9 mouse cellular contexts compared by ENCODE assay signal in the genomic region with DNA sequence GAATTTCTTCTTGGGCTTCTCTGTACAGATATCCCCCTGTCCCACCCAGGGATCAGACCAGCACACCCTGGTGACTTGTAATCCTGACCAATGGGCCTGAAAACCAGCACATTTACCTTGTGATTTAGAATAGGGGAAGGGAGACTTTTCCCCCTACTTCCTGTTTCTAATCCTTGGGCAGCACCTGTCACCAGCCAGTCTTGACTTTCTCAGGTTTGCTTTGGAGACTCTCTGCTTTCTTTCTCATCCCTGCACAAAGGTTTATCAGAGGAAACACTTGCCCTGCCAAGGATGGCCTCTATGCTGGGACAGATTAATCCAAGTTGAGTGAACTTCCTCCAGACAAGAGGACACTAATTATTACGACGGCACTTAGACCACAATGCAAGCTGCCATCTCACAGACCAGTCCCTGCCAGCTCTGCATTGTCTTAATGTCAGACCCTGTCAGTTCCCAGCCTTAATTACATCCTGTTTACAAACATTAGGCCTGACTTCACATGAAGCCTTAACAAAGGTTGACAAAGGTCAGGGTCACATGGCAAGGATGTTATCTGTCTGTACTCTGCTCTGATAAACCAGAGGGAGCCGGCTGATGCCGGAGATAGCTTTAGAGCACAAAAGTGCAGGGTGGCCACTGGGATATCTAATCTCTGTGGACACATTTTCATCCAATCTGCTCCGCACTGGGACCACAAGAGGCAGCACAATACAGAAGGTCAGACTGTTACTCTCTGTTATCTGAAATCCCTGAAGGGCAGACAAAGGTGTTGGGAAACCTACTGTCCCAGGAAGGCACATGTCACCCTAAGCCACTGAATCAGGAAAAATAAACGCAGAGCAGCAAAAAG.
DNase-seq lines count a peak whose midpoint lies in the region; ATAC-seq and TF ChIP-seq lines count a peak whose summit lies in the region.
"Had no signal": no experiment of that assay in that cellular context is flagged by ENCODE, and none has a peak within 500 bp of the region (broad histone marks: within the 10 kb centered on the region; RNA-seq: fewer than 3 reads in every experiment).

No protein-coding gene starts in this region.

- no peak overlapping the region for H3K4me2 ChIP-seq in embryonic facial prominence, embryonic 14.5 days (ENCODE audit: low read depth, low read length)
- no peak overlapping the region for H3K4me2 ChIP-seq in heart, embryonic 12.5 days
- no peak overlapping the region for H3K4me2 ChIP-seq in liver, embryonic 14.5 days (ENCODE audit: low read depth)
- no peak overlapping the region for H3K4me2 ChIP-seq in intestine, embryonic 16.5 days (ENCODE audit: low read depth, low read length)

- no peaks in the 10 kb centered on the region for H3K36me3 ChIP-seq in embryonic facial prominence, embryonic 14.5 days (ENCODE audit: control insufficient read depth, insufficient read depth, low read length)
- 0 out of 2 replicates have a peak, but pooled peaks cover 3% of the 10 kb centered on the region for H3K36me3 ChIP-seq in embryonic facial prominence, embryonic 10.5 days (replicated peaks)
- no peaks in the 10 kb centered on the region for H3K36me3 ChIP-seq in G1E (replicated peaks)
- H3K36me3 ChIP-seq in heart, embryonic 12.5 days, result no peaks in the 10 kb centered on the region
- no peaks in the 10 kb centered on the region for H3K36me3 ChIP-seq in liver, embryonic 14.5 days (replicated peaks; ENCODE audit: control insufficient read depth, insufficient read depth, low read depth)
- no peaks in the 10 kb centered on the region for H3K36me3 ChIP-seq in intestine, embryonic 16.5 days (ENCODE audit: control insufficient read depth, insufficient read depth, low read length)

- no peak for TF ChIP-seq EP300 in liver, embryonic 14.5 days (IDR thresholded peaks at IDR 0.05; ENCODE audit: low read depth)

- DNase-seq in embryonic facial prominence, embryonic 14.5 days (ENCODE audit: low spot score), result peak; percentile 32
- no peak for DNase-seq in embryonic facial prominence, embryonic 10.5 days (ENCODE audit: low spot score)
- no peak for DNase-seq in G1E (ENCODE audit: low spot score)
- DNase-seq in liver, embryonic 14.5 days (ENCODE audit: low read depth in 3 of 3, low spot score in 3 of 3), result peak in 1 of 3 experiments; percentile 2
- no peak for DNase-seq in cerebellum, adult 8-10 months
- DNase-seq in spleen, adult 18-20 months, result no peak
- DNase-seq: cerebellum, adult 9-11 months had no signal

- TF ChIP-seq CTCF in G1E (IDR thresholded peaks at IDR 0.05; ENCODE audit: low read depth, low read length), result no peak
- TF ChIP-seq CTCF in liver, embryonic 14.5 days (IDR thresholded peaks at IDR 0.05; ENCODE audit: low read depth), result no peak

- no peaks in the 10 kb centered on the region for H3K4me1 ChIP-seq in embryonic facial prominence, embryonic 14.5 days (ENCODE audit: control insufficient read depth, insufficient read depth, low read length)
- peaks cover 15% of the 10 kb centered on the region for H3K4me1 ChIP-seq in embryonic facial prominence, embryonic 10.5 days
- no peaks in the 10 kb centered on the region for H3K4me1 ChIP-seq in G1E (ENCODE audit: insufficient read depth, low read depth, low read length)
- peaks cover 13% of the 10 kb centered on the region for H3K4me1 ChIP-seq in heart, embryonic 12.5 days (replicated peaks)
- H3K4me1 ChIP-seq in liver, embryonic 14.5 days (replicated peaks; ENCODE audit: control insufficient read depth in 2 of 2, insufficient read depth in 2 of 2, low read length in 1 of 2), result no peaks in the 10 kb centered on the region
- H3K4me1 ChIP-seq in intestine, embryonic 16.5 days (ENCODE audit: control insufficient read depth, insufficient read depth, low read length), result no peaks in the 10 kb centered on the region

- WGBS in embryonic facial prominence, embryonic 14.5 days, result 43% methylated on average over 6 of the region's 6 CpGs
- 35% methylated on average over 6 of the region's 6 CpGs for WGBS in embryonic facial prominence, embryonic 10.5 days
- 9% methylated on average over 6 of the region's 6 CpGs for WGBS in heart, embryonic 12.5 days
- WGBS in liver, embryonic 14.5 days (ENCODE audit: insufficient replicate concordance), result 4% methylated on average over 6 of the region's 6 CpGs
- 30% methylated on average over 6 of the region's 6 CpGs for WGBS in intestine, embryonic 16.5 days

- no peaks in the 10 kb centered on the region for H3K9me3 ChIP-seq in embryonic facial prominence, embryonic 14.5 days (ENCODE audit: control insufficient read depth, low read length)
- no peaks in the 10 kb centered on the region for H3K9me3 ChIP-seq in embryonic facial prominence, embryonic 10.5 days
- no peaks in the 10 kb centered on the region for H3K9me3 ChIP-seq in G1E (replicated peaks)
- H3K9me3 ChIP-seq in heart, embryonic 12.5 days (replicated peaks), result no peaks in the 10 kb centered on the region
- no peaks in the 10 kb centered on the region for H3K9me3 ChIP-seq in liver, embryonic 14.5 days (ENCODE audit: control insufficient read depth, low read length)
- H3K9me3 ChIP-seq in intestine, embryonic 16.5 days (ENCODE audit: control insufficient read depth, low read length), result no peaks in the 10 kb centered on the region

- H3K9ac ChIP-seq in embryonic facial prominence, embryonic 14.5 days (ENCODE audit: low read depth, low read length), result no peak overlapping the region
- no peak overlapping the region for H3K9ac ChIP-seq in heart, embryonic 12.5 days
- no peak overlapping the region for H3K9ac ChIP-seq in liver, embryonic 14.5 days (replicated peaks)
- no peak overlapping the region for H3K9ac ChIP-seq in intestine, embryonic 16.5 days (ENCODE audit: low read depth, low read length)

- no peak overlapping the region for H3K4me3 ChIP-seq in embryonic facial prominence, embryonic 14.5 days (ENCODE audit: low read depth, low read length)
- no peak overlapping the region for H3K4me3 ChIP-seq in embryonic facial prominence, embryonic 10.5 days
- no peak overlapping the region for H3K4me3 ChIP-seq in G1E (ENCODE audit: low read depth, low read length)
- H3K4me3 ChIP-seq in heart, embryonic 12.5 days, result no peak overlapping the region
- H3K4me3 ChIP-seq in liver, embryonic 14.5 days (ENCODE audit: insufficient read depth in 1 of 2, low read depth in 2 of 2, low read length in 2 of 2), result no peak overlapping the region
- H3K4me3 ChIP-seq in intestine, embryonic 16.5 days (ENCODE audit: low read length), result no peak overlapping the region

- peak; percentile 65; the same call in 1 of the 2 replicates for ATAC-seq in embryonic facial prominence, embryonic 14.5 days (ENCODE audit: low read depth)
- ATAC-seq in G1E (ENCODE audit: extremely low read depth, insufficient number of reproducible peaks, low FRiP score, poor library complexity, severe bottlenecking), result peak; percentile 28; the same call in 1 of the 2 replicates
- peak; percentile 51 for ATAC-seq in heart, embryonic 12.5 days (ENCODE audit: insufficient number of reproducible peaks, low FRiP score)
- peak; percentile 33; the same call in 1 of the 2 replicates for ATAC-seq in liver, embryonic 14.5 days (ENCODE audit: insufficient read depth)
- no peak for ATAC-seq in intestine, embryonic 16.5 days

- H3K27ac ChIP-seq in embryonic facial prominence, embryonic 14.5 days (replicated peaks; ENCODE audit: low read depth, low read length), result no peak overlapping the region
- no peak overlapping the region for H3K27ac ChIP-seq in embryonic facial prominence, embryonic 10.5 days (replicated peaks)
- H3K27ac ChIP-seq in heart, embryonic 12.5 days (ENCODE audit: poor library complexity, severe bottlenecking), result peak overlapping the region; percentile 34
- H3K27ac ChIP-seq in liver, embryonic 14.5 days, result no peak overlapping the region
- H3K27ac ChIP-seq in intestine, embryonic 16.5 days (ENCODE audit: low read length), result no peak overlapping the region

- no peaks in the 10 kb centered on the region for H3K27me3 ChIP-seq in embryonic facial prominence, embryonic 14.5 days (replicated peaks; ENCODE audit: control insufficient read depth, insufficient read depth, low read length)
- peaks cover 6% of the 10 kb centered on the region; the same call in 1 of the 2 replicates for H3K27me3 ChIP-seq in embryonic facial prominence, embryonic 10.5 days (replicated peaks; ENCODE audit: low read depth, poor library complexity, severe bottlenecking)
- H3K27me3 ChIP-seq in G1E (ENCODE audit: insufficient read depth, low read length), result no peaks in the 10 kb centered on the region
- H3K27me3 ChIP-seq in heart, embryonic 12.5 days (replicated peaks), result no peaks in the 10 kb centered on the region
- no peaks in the 10 kb centered on the region for H3K27me3 ChIP-seq in liver, embryonic 14.5 days (ENCODE audit: control insufficient read depth, insufficient read depth, low read length)
- no peaks in the 10 kb centered on the region for H3K27me3 ChIP-seq in intestine, embryonic 16.5 days (replicated peaks; ENCODE audit: control insufficient read depth, insufficient read depth, low read length)
